Mouse (Mus musculus) stomach, embryonic 16.5 days (tissue): ENCODE data around the gene Epb41l5. TPM values are rescaled to one million over a fixed set of nuclear protein-coding genes. Genes with fewer than 3 reads are reported as not detected.

ENCODE experiments used
- ATAC-seq: fragments of 200-750 bp; cut with Nextera tagmentation; 2 replicates; pipeline ENCODE4 v1.8.0; 2017; ENCODE audit warnings: moderate number of reproducible peaks, moderate TSS enrichment; ENCODE audit not compliant: insufficient read depth, low FRiP score
- H3K27ac ChIP-seq: fragments of 300-500 bp; sonication (generic); 2 replicates; pipeline ENCODE4 v1.5.1; 2014; ENCODE audit warnings: low read length
- H3K27me3 ChIP-seq: fragments of 300-500 bp; sonication (generic); 2 replicates; pipeline ENCODE4 v1.6.1; 2014; ENCODE audit warnings: low read length, control low read depth, mixed read lengths; ENCODE audit not compliant: control insufficient read depth, insufficient read depth
- H3K36me3 ChIP-seq: fragments of 300-500 bp; sonication (generic); 2 replicates; pipeline ENCODE4 v1.6.1; 2014; ENCODE audit warnings: low read length; ENCODE audit not compliant: control insufficient read depth, insufficient read depth
- H3K4me1 ChIP-seq: fragments of 300-500 bp; sonication (generic); 2 replicates; pipeline ENCODE4 v1.6.1; 2014; ENCODE audit warnings: low read length, control low read depth, mixed read lengths; ENCODE audit not compliant: control insufficient read depth, insufficient read depth
- H3K4me2 ChIP-seq: fragments of 300-500 bp; sonication (generic); 2 replicates; pipeline ENCODE4 v1.6.1; 2014; ENCODE audit warnings: low read depth, low read length, mixed read lengths
- H3K4me3 ChIP-seq: fragments of 300-500 bp; sonication (generic); replicated peaks from 2 replicates; pipeline ENCODE4 v1.5.1; 2014; ENCODE audit warnings: mild to moderate bottlenecking, low read length
- H3K9ac ChIP-seq: fragments of 300-500 bp; sonication (generic); 2 replicates; pipeline ENCODE4 v1.6.1; 2014; ENCODE audit warnings: low read length
- H3K9me3 ChIP-seq: fragments of 300-500 bp; sonication (generic); replicated peaks from 2 replicates; pipeline ENCODE4 v1.6.1; 2016; ENCODE audit warnings: low read length, control low read depth; ENCODE audit not compliant: control insufficient read depth
- WGBS: fragments of 180-500 bp; shearing (Covaris S2); extraction: QIAGEN DNeasy Blood & Tissue Kit; methylation state at CpG from one replicate; pipeline ENCODE4 v1.1.7; 2014; 5-methylcytosine and 5-hydroxymethylcytosine counted together
- polyA plus RNA-seq: library from polyadenylated mRNA; unstranded; fragments of >200 nt; fragmentation: Nextera tagmentation; extraction: Ambion mirVana; gene quantifications from 2 replicates; pipeline ENCODE4 v1.2.1, GENCODE M21; 2015

The Epb41l5 gene
- polyA plus RNA-seq, 1 experiment from 2014 or later = 38.6 TPM

GRCm38 (mm10) chr1:119624444-119624843, 24.4 kb downstream of the Epb41l5 start:
- 24% methylated on average over 2 of the region's 2 CpGs for WGBS
- no peaks in the 10 kb centered on the region for H3K4me1 ChIP-seq
- no peak overlapping the region for H3K4me3 ChIP-seq
- no peak for ATAC-seq
- H3K27ac ChIP-seq = peak overlapping the region; percentile 14; the same call in 1 of the 2 replicates
- H3K9me3 ChIP-seq = no peaks in the 10 kb centered on the region
- no peaks in the 10 kb centered on the region for H3K36me3 ChIP-seq
- no peak overlapping the region for H3K9ac ChIP-seq
- no peak overlapping the region for H3K4me2 ChIP-seq
- H3K27me3 ChIP-seq = no peaks in the 10 kb centered on the region

- WGBS = 82% methylated on average over 3 of the region's 3 CpGs
- Histone ChIP-seq H3K9me3 (no peaks in the 10 kb centered on the region), H3K27me3 (no peaks in the 10 kb centered on the region), H3K36me3 (0 out of 2 replicates have a peak, but pooled peaks cover 3% of the 10 kb centered on the region), H3K4me1 (no peaks in the 10 kb centered on the region), H3K4me3 (no peak overlapping the region), H3K9ac (no peak overlapping the region), H3K27ac (no peak overlapping the region), H3K4me2 (no peak overlapping the region)
- ATAC-seq = no peak
Observed at GRCm38 (mm10) chr1:119605396-119605795, 43.4 kb downstream of the Epb41l5 start.

GRCm38 (mm10) chr1:119602448-119602847, 46.4 kb downstream of the Epb41l5 start:
- no peak overlapping the region for H3K27ac ChIP-seq
- WGBS = 94% methylated on average over 12 of the region's 12 CpGs
- no peaks in the 10 kb centered on the region for H3K36me3 ChIP-seq
- H3K9me3 ChIP-seq = no peaks in the 10 kb centered on the region
- H3K4me3 ChIP-seq = no peak overlapping the region
- H3K9ac ChIP-seq = no peak overlapping the region
- H3K4me2 ChIP-seq = no peak overlapping the region
- no peak for ATAC-seq
- H3K27me3 ChIP-seq = no peaks in the 10 kb centered on the region
- no peaks in the 10 kb centered on the region for H3K4me1 ChIP-seq

- no peaks in the 10 kb centered on the region for H3K27me3 ChIP-seq
- H3K9me3 ChIP-seq = no peaks in the 10 kb centered on the region
- 82% methylated on average over 6 of the region's 6 CpGs for WGBS
- no peak overlapping the region for H3K27ac ChIP-seq
- H3K4me2 ChIP-seq = no peak overlapping the region
- H3K4me3 ChIP-seq = no peak overlapping the region
- no peaks in the 10 kb centered on the region for H3K4me1 ChIP-seq
- peaks cover 7% of the 10 kb centered on the region; the same call in 1 of the 2 replicates for H3K36me3 ChIP-seq
- ATAC-seq = no peak
- H3K9ac ChIP-seq = no peak overlapping the region
Observed at GRCm38 (mm10) chr1:119598855-119599254, 49.9 kb downstream of the Epb41l5 start.

- no peak for ATAC-seq
- Histone ChIP-seq H3K27ac (no peak overlapping the region), H3K36me3 (peaks cover 7% of the 10 kb centered on the region; the same call in 1 of the 2 replicates), H3K4me1 (no peaks in the 10 kb centered on the region), H3K4me2 (no peak overlapping the region), H3K27me3 (no peaks in the 10 kb centered on the region), H3K9ac (no peak overlapping the region), H3K4me3 (no peak overlapping the region), H3K9me3 (no peaks in the 10 kb centered on the region)
- 73% methylated on average over 3 of the region's 3 CpGs for WGBS
Observed at GRCm38 (mm10) chr1:119596954-119597480, 51.8 kb downstream of the Epb41l5 start.

GRCm38 (mm10) chr1:119590041-119590440, 58.8 kb downstream of the Epb41l5 start:
- Histone ChIP-seq H3K27ac (no peak overlapping the region), H3K27me3 (no peaks in the 10 kb centered on the region), H3K9ac (no peak overlapping the region), H3K9me3 (no peaks in the 10 kb centered on the region), H3K4me3 (no peak overlapping the region), H3K36me3 (no peaks in the 10 kb centered on the region), H3K4me1 (no peaks in the 10 kb centered on the region), H3K4me2 (no peak overlapping the region)
- WGBS = 80% methylated on average over 2 of the region's 2 CpGs
- ATAC-seq = no peak

- no peak for ATAC-seq
- H3K27me3 ChIP-seq = no peaks in the 10 kb centered on the region
- H3K9me3 ChIP-seq = no peaks in the 10 kb centered on the region
- no peak overlapping the region for H3K4me2 ChIP-seq
- H3K9ac ChIP-seq = no peak overlapping the region
- no peak overlapping the region for H3K4me3 ChIP-seq
- 86% methylated on average over 2 of the region's 2 CpGs for WGBS
- no peak overlapping the region for H3K27ac ChIP-seq
- no peaks in the 10 kb centered on the region for H3K36me3 ChIP-seq
- H3K4me1 ChIP-seq = no peaks in the 10 kb centered on the region
Observed at GRCm38 (mm10) chr1:119584974-119585373, 63.8 kb downstream of the Epb41l5 start.

GRCm38 (mm10) chr1:119570134-119570533, 78.7 kb downstream of the Epb41l5 start:
- WGBS = 49% methylated on average over 1 of the region's 1 CpGs
- ATAC-seq = no peak

GRCm38 (mm10) chr1:119565531-119565930, 83.3 kb downstream of the Epb41l5 start:
- Histone ChIP-seq H3K4me1 (no peaks in the 10 kb centered on the region), H3K9me3 (no peaks in the 10 kb centered on the region), H3K9ac (no peak overlapping the region), H3K36me3 (no peaks in the 10 kb centered on the region; the same call in 1 of the 2 replicates), H3K27me3 (no peaks in the 10 kb centered on the region), H3K4me3 (no peak overlapping the region), H3K4me2 (no peak overlapping the region), H3K27ac (no peak overlapping the region)
- no peak for ATAC-seq
- WGBS = 66% methylated on average over 4 of the region's 4 CpGs

More at GRCm38 (mm10) chr1:119570134-119570533, 78.7 kb downstream of the Epb41l5 start:
- Histone ChIP-seq H3K36me3 (no peaks in the 10 kb centered on the region), H3K9me3 (no peaks in the 10 kb centered on the region), H3K4me2 (no peak overlapping the region), H3K27ac (no peak overlapping the region), H3K9ac (no peak overlapping the region), H3K4me3 (no peak overlapping the region), H3K27me3 (no peaks in the 10 kb centered on the region), H3K4me1 (no peaks in the 10 kb centered on the region)
